Mouse (Mus musculus): ENCODE data around the gene Trmt10c.

DNA sequence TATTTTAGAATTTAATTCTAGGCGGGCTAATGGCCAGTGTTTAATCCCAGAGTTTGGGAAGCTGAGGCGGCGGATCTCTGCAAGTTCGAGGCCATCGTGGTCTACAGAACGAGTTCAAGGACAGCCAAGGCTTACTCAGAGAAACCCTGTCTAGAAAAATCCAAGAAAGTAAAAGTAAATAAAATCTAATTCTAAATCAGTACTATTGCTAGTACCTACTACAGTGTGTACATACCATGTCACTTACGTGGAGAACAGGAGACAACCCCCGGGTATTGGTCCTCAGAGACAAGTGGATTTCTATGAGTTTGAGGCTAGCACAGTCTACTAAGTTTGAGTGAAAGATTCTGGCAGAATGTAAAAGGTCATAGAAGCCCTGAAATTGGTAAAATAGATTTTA lies 471 bp upstream of the Trmt10c start:
- TF ChIP-seq POLR2A (IDR thresholded peaks at IDR 0.05; ENCODE audit: extremely low read depth, insufficient read depth, low read length) (no peak), CTCF (IDR thresholded peaks at IDR 0.05; ENCODE audit: low read depth, low read length) (no peak)

Measured in liver, adult 2 months (tissue).